Mouse (Mus musculus): ENCODE results near the gene Cyp2d22. TPM values are rescaled to one million over a fixed set of nuclear protein-coding genes. Genes with fewer than 3 reads are reported as not detected.

The Cyp2d22 gene
- polyA plus RNA-seq, 1 experiment from 2014 or later: 2.1 TPM

Small RNAs within 50 kb of the gene (microRNA-seq; reads per million reads assigned to microRNA genes)
- gene Gm25990 (not detected), gene Gm27331 (not detected), gene Mir7684 (not detected)

Other genes with a start within 250 kb of the Cyp2d22 start
- gene Srebf2, start 233.1 kb downstream of the Cyp2d22 start, polyA plus RNA-seq (2016; fragmentation: Nextera tagmentation; extraction: Ambion mirVana): 244 and 265 TPM in 2 replicates
- gene Shisa8, start 167.4 kb downstream of the Cyp2d22 start, polyA plus RNA-seq (2016; fragmentation: Nextera tagmentation; extraction: Ambion mirVana): 0.90 and 2.4 TPM in 2 replicates
- gene Tnfrsf13c, start 155.9 kb downstream of the Cyp2d22 start, polyA plus RNA-seq (2016; fragmentation: Nextera tagmentation; extraction: Ambion mirVana): 0.24 and 0.29 TPM in 2 replicates
- gene Cenpm, start 135.5 kb downstream of the Cyp2d22 start, polyA plus RNA-seq (2016; fragmentation: Nextera tagmentation; extraction: Ambion mirVana): 81.3 and 86.4 TPM in 2 replicates
- gene 1500009C09Rik, start 127.9 kb downstream of the Cyp2d22 start, polyA plus RNA-seq (2016; fragmentation: Nextera tagmentation; extraction: Ambion mirVana): 3.9 and 4.7 TPM in 2 replicates
- 223 and 233 TPM in 2 replicates for gene Sept3, start 105.4 kb downstream of the Cyp2d22 start, polyA plus RNA-seq (2016; fragmentation: Nextera tagmentation; extraction: Ambion mirVana)
- 0.14 and 0.18 TPM in 2 replicates for gene Wbp2nl, start 81.3 kb downstream of the Cyp2d22 start, polyA plus RNA-seq (2016; fragmentation: Nextera tagmentation; extraction: Ambion mirVana)
- 20.4 and 20.5 TPM in 2 replicates for gene Naga, start 41.3 kb downstream of the Cyp2d22 start, polyA plus RNA-seq (2016; fragmentation: Nextera tagmentation; extraction: Ambion mirVana)
- 3.0 and 3.6 TPM in 2 replicates for gene Pheta2, start 41.3 kb downstream of the Cyp2d22 start, polyA plus RNA-seq (2016; fragmentation: Nextera tagmentation; extraction: Ambion mirVana)
- gene Smdt1, start 41.3 kb downstream of the Cyp2d22 start, polyA plus RNA-seq (2016; fragmentation: Nextera tagmentation; extraction: Ambion mirVana): 245 and 250 TPM in 2 replicates
- 277 and 278 TPM in 2 replicates for gene Ndufa6, start 25.9 kb downstream of the Cyp2d22 start, polyA plus RNA-seq (2016; fragmentation: Nextera tagmentation; extraction: Ambion mirVana)
- not detected in 2 replicates for gene Cyp2d11, start 13.8 kb upstream of the Cyp2d22 start, polyA plus RNA-seq (2016; fragmentation: Nextera tagmentation; extraction: Ambion mirVana)
- not detected in 2 replicates for gene Cyp2d10, start 26.9 kb upstream of the Cyp2d22 start, polyA plus RNA-seq (2016; fragmentation: Nextera tagmentation; extraction: Ambion mirVana)
- gene Cyp2d9, start 53.2 kb upstream of the Cyp2d22 start, polyA plus RNA-seq (2016; fragmentation: Nextera tagmentation; extraction: Ambion mirVana): not detected in 2 replicates
- not detected in 2 replicates for gene Cyp2d12, start 174.8 kb upstream of the Cyp2d22 start, polyA plus RNA-seq (2016; fragmentation: Nextera tagmentation; extraction: Ambion mirVana)
- gene Cyp2d34, start 240.7 kb upstream of the Cyp2d22 start, polyA plus RNA-seq (2016; fragmentation: Nextera tagmentation; extraction: Ambion mirVana): not detected in 2 replicates